Mouse (Mus musculus) kidney, postnatal 14 days (tissue): ENCODE results near the gene Hoxd9.

ENCODE experiments used
- DNase-seq: peaks from one replicate; pipeline ENCODE4 v3.0.0; 2022; ENCODE audit warnings: mixed read lengths

Gene Hoxd9

GRCm38 (mm10) chr2:74685059-74685603, 12.4 kb upstream of the Hoxd9 start:
- DNase-seq = no peak

- peak; percentile 92 for DNase-seq
Measured at GRCm38 (mm10) chr2:74686301-74686987, 11.1 kb upstream of the Hoxd9 start.

GRCm38 (mm10) chr2:74686988-74687697, 10.4 kb upstream of the Hoxd9 start:
- DNase-seq = no peak

- DNase-seq = peak; percentile 43
Measured at GRCm38 (mm10) chr2:74687698-74688555, 9.6 kb upstream of the Hoxd9 start.

GRCm38 (mm10) chr2:74688795-74689573, 8.5 kb upstream of the Hoxd9 start:
- no peak for DNase-seq

GRCm38 (mm10) chr2:74689574-74690337, 7.8 kb upstream of the Hoxd9 start:
- peak; percentile 60 for DNase-seq

- DNase-seq = no peak
Measured at GRCm38 (mm10) chr2:74690338-74690716, 7.2 kb upstream of the Hoxd9 start.

GRCm38 (mm10) chr2:74691022-74691951, 6.2 kb upstream of the Hoxd9 start, which contains the start of gene Hoxd10:
Gene Hoxd10 (plus strand): TSS chr2:74691924.
- DNase-seq = peak; percentile 94

GRCm38 (mm10) chr2:74691995-74692807, 5.3 kb upstream of the Hoxd9 start:
- peak; percentile 37 for DNase-seq

- DNase-seq = no peak
Measured at GRCm38 (mm10) chr2:74692808-74693431, 4.6 kb upstream of the Hoxd9 start.

- no peak for DNase-seq
Measured at GRCm38 (mm10) chr2:74693432-74693827, 4.1 kb upstream of the Hoxd9 start.

- DNase-seq = peak; percentile 81
Measured at GRCm38 (mm10) chr2:74694066-74694465, 3.5 kb upstream of the Hoxd9 start.

GRCm38 (mm10) chr2:74695383-74695782, 2.1 kb upstream of the Hoxd9 start:
- no peak for DNase-seq

GRCm38 (mm10) chr2:74695813-74696430, 1.6 kb upstream of the Hoxd9 start:
- no peak for DNase-seq

- DNase-seq = peak; percentile 69
Measured at GRCm38 (mm10) chr2:74696442-74697335, 838 bp upstream of the Hoxd9 start.

GRCm38 (mm10) chr2:74698201-74699052, 900 bp downstream of the Hoxd9 start:
- peak; percentile 67 for DNase-seq
